Mouse (Mus musculus) limb, embryonic 14.5 days (tissue): ENCODE measurements around the gene Rps28. TPM values are rescaled to one million over a fixed set of nuclear protein-coding genes. Genes with fewer than 3 reads are reported as not detected.
A peak's percentile ranks its signal among the peaks of the same experiment; 100 is the strongest.

ENCODE experiments used
- ATAC-seq: fragments of 200-750 bp; cut with Nextera tagmentation; 2 replicates; pipeline ENCODE4 v1.8.0; 2017; ENCODE audit warnings: low read depth, moderate number of reproducible peaks, moderate TSS enrichment; ENCODE audit not compliant: low FRiP score
- DNase-seq: peaks from one replicate; pipeline ENCODE4 v3.0.0-alpha.2; 2015; ENCODE audit warnings: low spot score
- H3K27ac ChIP-seq: fragments of 300-500 bp; sonication (generic); replicated peaks from 2 replicates; pipeline ENCODE4 v1.5.1; 2014; ENCODE audit warnings: low read depth, mild to moderate bottlenecking, low read length, moderate library complexity, mixed read lengths
- H3K27me3 ChIP-seq: fragments of 300-500 bp; sonication (generic); 2 replicates; pipeline ENCODE4 v1.6.1; 2014; ENCODE audit warnings: low read length, mixed read lengths; ENCODE audit not compliant: control insufficient read depth, insufficient read depth
- H3K36me3 ChIP-seq: fragments of 300-500 bp; sonication (generic); 2 replicates; pipeline ENCODE4 v1.6.1; 2014; ENCODE audit warnings: mild to moderate bottlenecking, low read length, moderate library complexity, mixed read lengths; ENCODE audit not compliant: control insufficient read depth, insufficient read depth
- H3K4me1 ChIP-seq: fragments of 300-500 bp; sonication (generic); 2 replicates; pipeline ENCODE4 v1.6.1; 2014; ENCODE audit warnings: antibody characterized with exemption, low read length, mixed read lengths; ENCODE audit not compliant: control insufficient read depth, insufficient read depth
- H3K4me2 ChIP-seq: fragments of 300-500 bp; sonication (generic); replicated peaks from 2 replicates; pipeline ENCODE4 v1.6.1; 2014; ENCODE audit warnings: low read depth, mild to moderate bottlenecking, low read length, moderate library complexity; ENCODE audit not compliant: severe bottlenecking
- H3K4me3 ChIP-seq: fragments of 300-500 bp; sonication (generic); replicated peaks from 2 replicates; pipeline ENCODE4 v1.5.1; 2014; ENCODE audit warnings: low read length
- H3K9ac ChIP-seq: fragments of 300-500 bp; sonication (generic); 2 replicates; pipeline ENCODE4 v1.6.1; 2014; ENCODE audit warnings: mild to moderate bottlenecking, low read depth, low read length, moderate library complexity; ENCODE audit not compliant: severe bottlenecking
- H3K9me3 ChIP-seq: fragments of 300-500 bp; sonication (generic); 2 replicates; pipeline ENCODE4 v1.6.1; 2016; ENCODE audit warnings: low read length; ENCODE audit not compliant: control insufficient read depth
- POLR2A ChIP-seq: fragments of 200-500 bp; IDR thresholded peaks from 2 replicates; pipeline ENCODE4 v1.8.0; 2012; ENCODE audit warnings: inconsistent platforms, mild to moderate bottlenecking, moderate library complexity, borderline replicate concordance; ENCODE audit not compliant: insufficient read depth, insufficient read length; ENCODE audit errors: extremely low read depth
- WGBS: fragments of 180-500 bp; shearing (Covaris S2); extraction: QIAGEN DNeasy Blood & Tissue Kit; methylation state at CpG from one replicate; pipeline ENCODE4 v1.1.7; 2014; 5-methylcytosine and 5-hydroxymethylcytosine counted together
- polyA plus RNA-seq, 2 experiments: library from polyadenylated mRNA; depleted of rRNA in 1 of 2; stranded (reverse) in 1 of 2; unstranded in 1 of 2; fragments of >200 nt; fragmentation: Nextera tagmentation in 1 of 2; extraction: Ambion mirVana in 1 of 2; gene quantifications; 2 replicates each; pipeline versions ENCODE4 v1.2.1 to v1.2.3; 2012 to 2014

The Rps28 gene
- polyA plus RNA-seq, 2 experiments, result 1,319 to 1,488 TPM

DNA sequence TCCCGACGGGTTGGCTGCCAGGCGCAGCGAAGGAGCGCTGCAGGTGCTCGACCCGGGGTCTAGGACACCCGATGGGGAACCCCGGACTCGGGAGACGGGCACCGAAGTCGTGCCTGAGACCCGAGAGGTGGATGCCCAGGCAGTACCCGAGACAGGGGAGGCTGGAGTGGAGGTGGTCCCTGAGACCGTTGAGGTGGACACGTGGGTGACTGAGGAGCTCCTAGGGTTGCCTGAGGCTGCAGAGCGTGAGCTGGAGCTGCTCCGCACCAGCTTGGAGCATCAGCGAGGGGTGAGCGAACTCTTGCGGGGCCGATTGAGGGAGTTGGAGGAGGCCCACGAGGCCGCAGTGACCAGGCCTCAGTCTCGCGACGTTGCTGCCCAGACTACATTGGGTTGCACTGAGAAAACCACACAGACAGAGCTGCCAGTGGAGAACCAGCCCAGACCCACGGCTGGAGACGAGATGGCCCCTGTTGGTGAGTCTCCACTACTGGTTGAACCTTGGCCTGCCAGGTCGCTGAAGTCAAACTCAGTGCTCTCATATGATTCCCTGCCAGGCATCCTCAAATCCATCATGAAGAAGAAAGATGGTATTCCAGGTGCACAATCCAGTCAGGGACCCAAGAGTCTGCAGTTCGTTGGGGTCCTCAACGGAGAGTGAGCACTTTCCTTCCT is 6.3 kb downstream of the Rps28 start:
- no peak for TF ChIP-seq POLR2A
- Histone ChIP-seq H3K4me3 (peak overlapping the region; percentile 59), H3K27ac (peak overlapping the region; percentile 73), H3K27me3 (no peaks in the 10 kb centered on the region), H3K9me3 (no peaks in the 10 kb centered on the region), H3K36me3 (peaks cover 48% of the 10 kb centered on the region), H3K4me2 (peak overlapping the region; percentile 93), H3K4me1 (peaks cover 12% of the 10 kb centered on the region), H3K9ac (peak overlapping the region; percentile 75)
- 15% methylated on average over 33 of the region's 33 CpGs for WGBS
- DNase-seq (no peak), ATAC-seq (peak; percentile 51)

DNA sequence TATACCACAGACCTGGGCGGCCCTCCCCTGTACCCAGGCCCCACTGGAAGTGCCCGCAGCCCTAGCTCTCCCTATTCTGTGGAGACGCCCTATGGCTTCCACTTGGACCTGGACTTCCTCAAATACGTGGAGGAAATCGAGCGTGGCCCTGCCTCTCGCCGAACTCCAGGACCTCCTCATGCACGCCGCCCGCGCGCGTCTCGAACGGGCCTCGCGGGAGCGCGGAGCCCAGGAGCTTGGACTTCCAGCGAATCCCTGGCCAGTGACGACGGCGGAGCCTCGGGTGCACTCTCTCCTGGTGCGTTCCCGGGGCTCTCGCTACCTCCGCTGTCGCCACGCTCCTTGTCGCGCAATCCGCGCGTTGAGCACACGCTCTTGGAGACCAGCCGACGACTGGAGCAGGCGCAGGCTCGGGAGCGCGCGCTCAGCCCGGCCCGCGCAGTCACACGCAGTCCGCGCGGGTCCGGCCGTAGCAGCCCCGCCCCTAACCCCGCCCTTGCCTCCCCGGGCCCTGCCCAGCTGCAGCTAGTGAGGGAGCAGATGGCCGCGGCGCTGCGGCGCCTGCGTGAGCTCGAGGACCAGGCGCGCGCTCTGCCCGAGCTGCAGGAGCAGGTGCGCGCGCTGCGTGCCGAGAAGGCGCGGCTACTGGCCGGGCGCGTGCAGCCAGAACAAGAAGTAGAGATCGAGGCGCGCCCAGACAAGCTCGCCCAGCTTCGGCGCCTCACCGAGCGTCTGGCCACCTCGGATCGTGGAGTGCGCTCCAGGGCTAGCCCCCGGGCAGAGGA is 7.0 kb downstream of the Rps28 start:
- 3% methylated on average over 70 of the region's 89 CpGs for WGBS
- H3K4me1 ChIP-seq, result peaks cover 12% of the 10 kb centered on the region
- peaks cover 41% of the 10 kb centered on the region for H3K36me3 ChIP-seq

DNA sequence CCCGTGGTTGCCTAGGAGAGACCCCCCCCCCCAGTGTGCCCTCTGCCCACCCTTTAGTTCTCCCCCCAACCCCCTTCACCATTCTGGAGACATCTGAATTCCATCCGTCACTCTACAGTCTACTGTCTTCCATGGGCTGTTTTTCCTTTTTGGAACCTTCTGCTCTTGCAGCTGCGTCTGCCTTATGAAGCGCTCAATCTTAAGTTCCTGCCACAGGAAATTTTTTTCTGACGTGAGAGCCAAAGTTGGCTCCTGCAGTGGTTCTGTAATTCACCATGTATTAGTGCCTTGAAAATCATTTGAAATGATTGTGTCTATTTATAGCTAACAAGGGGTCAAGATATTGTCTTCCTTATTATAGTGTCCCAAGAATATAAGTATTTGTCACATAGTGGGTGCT is 7.8 kb downstream of the Rps28 start:
- TF ChIP-seq POLR2A, result no peak
- ATAC-seq (no peak), DNase-seq (no peak)
- Histone ChIP-seq H3K36me3 (peaks cover 33% of the 10 kb centered on the region), H3K27ac (peak overlapping the region; percentile 81; the same call in 1 of the 2 replicates), H3K4me3 (peak overlapping the region; percentile 59), H3K4me1 (peaks cover 12% of the 10 kb centered on the region), H3K27me3 (no peaks in the 10 kb centered on the region), H3K4me2 (peak overlapping the region; percentile 93), H3K9ac (no peak overlapping the region), H3K9me3 (no peaks in the 10 kb centered on the region)
- 61% methylated on average over 5 of the region's 5 CpGs for WGBS

More for the DNA sequence above, 7.0 kb downstream of the Rps28 start:
- Histone ChIP-seq H3K27me3 (no peaks in the 10 kb centered on the region), H3K4me3 (peak overlapping the region; percentile 59), H3K27ac (peak overlapping the region; percentile 81), H3K9ac (peak overlapping the region; percentile 75), H3K4me2 (peak overlapping the region; percentile 93), H3K9me3 (no peaks in the 10 kb centered on the region)
- ATAC-seq (peak; percentile 96), DNase-seq (peak; percentile 95)
- TF ChIP-seq POLR2A, result peak; percentile 73; the same call in 1 of the 2 replicates

DNA sequence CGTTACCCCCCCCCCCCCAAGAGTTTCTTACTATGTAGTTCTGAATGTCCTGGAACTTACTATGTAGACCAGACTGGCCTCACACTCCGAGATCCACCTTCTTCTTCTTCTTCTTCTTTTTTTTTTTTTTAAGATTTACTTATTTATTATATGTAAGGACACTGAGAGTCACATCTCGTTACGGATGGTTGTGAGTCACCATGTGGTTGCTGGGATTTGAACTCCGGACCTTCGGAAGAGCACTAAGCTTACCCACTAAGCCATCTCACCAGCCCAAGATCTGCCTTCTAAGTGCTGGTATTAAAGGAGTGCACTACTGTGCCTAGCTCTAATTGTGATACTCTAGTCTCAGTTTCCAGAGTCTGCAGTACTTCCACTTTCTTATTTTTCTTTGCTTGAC is 9.0 kb downstream of the Rps28 start:
- no peak for TF ChIP-seq POLR2A
- H3K9me3 ChIP-seq, result no peaks in the 10 kb centered on the region

DNA sequence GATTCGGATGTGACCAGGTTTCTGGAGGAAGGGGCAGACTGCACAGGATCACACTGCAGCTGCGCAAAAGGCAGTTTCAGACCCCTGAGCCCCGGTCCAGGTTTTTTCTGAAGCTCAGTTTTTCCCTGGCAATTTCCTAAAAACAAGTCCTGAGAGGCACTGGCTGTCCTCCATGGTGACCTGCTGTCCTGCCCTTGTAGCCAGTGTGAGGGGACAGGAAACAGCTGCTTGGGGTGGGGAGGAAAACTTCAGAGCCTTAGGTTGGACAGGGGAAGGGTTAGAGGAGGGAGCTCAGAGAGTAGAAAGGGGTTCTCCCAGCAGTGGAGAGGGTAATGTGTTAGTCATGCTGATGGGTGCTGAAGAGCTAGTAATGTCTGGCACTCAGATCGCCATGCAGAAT is 11.4 kb downstream of the Rps28 start:
- H3K4me3 ChIP-seq, result no peak overlapping the region
- DNase-seq (no peak), ATAC-seq (no peak)
- no peak for TF ChIP-seq POLR2A
- H3K4me1 ChIP-seq, result peaks cover 8% of the 10 kb centered on the region
- no peaks in the 10 kb centered on the region for H3K9me3 ChIP-seq
- no peak overlapping the region for H3K4me2 ChIP-seq
- peaks cover under 1% of the 10 kb centered on the region; the same call in 1 of the 2 replicates for H3K36me3 ChIP-seq
- H3K27ac ChIP-seq, result no peak overlapping the region
- H3K9ac ChIP-seq, result no peak overlapping the region
- WGBS, result 68% methylated on average over 4 of the region's 4 CpGs
- H3K27me3 ChIP-seq, result no peaks in the 10 kb centered on the region

More for the DNA sequence above, 9.0 kb downstream of the Rps28 start:
- WGBS, result 91% methylated on average over 6 of the region's 6 CpGs
- Histone ChIP-seq H3K36me3 (peaks cover 21% of the 10 kb centered on the region), H3K4me2 (no peak overlapping the region), H3K9ac (no peak overlapping the region), H3K27ac (no peak overlapping the region), H3K27me3 (no peaks in the 10 kb centered on the region), H3K4me3 (no peak overlapping the region), H3K4me1 (peaks cover 12% of the 10 kb centered on the region)
- no peak for DNase-seq
- ATAC-seq, result no peak
